Mouse (Mus musculus) adrenal gland (tissue): ENCODE data around the gene Lama5.

ENCODE experiments used
- intact Hi-C: fragments of 180-260 bp; cut with DNase I; formaldehyde crosslinking; loops from one replicate; pipeline ENCODE4 v1.15.1; 2025

The Lama5 gene

DNA sequence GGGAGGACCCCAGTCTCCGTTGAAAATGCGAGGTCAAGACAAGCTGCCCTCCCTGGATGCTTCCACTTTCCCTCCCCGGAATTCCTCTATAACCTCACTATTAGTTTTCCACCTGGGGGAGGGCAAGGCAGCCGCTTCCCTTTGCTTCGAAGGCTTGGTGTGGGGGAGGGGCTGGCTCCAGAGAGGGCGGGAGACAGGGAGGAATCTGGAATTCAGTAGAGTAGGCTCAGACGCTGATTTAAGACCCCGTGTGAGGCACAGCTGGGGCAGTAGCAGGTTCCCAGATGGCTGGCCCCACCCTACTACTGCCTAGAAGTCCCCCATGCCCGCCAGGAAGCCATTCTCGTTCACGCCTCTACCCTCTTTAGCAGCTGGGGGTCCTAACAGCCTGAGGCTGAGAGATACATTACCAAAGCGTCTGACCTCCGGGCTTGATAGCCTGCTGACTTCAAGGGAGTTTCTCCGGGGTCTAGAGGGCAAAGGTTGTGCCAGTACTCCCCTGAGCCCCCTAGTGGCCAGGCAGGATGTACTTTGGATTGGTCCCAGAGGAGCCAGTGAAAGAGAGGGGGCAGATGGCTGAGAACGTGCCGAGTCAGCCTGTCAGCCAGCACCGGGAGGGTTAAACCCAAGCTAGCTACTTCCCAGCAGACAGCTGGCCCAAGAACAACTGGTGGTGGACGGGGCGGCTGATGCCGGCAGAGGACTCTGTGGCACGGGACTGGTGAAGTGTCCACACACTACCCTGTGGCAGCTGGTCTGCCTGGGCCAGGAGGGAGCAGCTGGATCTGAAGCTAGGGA, 1.8 kb upstream of the Lama5 start:
- intact Hi-C loops = no loop called here

DNA sequence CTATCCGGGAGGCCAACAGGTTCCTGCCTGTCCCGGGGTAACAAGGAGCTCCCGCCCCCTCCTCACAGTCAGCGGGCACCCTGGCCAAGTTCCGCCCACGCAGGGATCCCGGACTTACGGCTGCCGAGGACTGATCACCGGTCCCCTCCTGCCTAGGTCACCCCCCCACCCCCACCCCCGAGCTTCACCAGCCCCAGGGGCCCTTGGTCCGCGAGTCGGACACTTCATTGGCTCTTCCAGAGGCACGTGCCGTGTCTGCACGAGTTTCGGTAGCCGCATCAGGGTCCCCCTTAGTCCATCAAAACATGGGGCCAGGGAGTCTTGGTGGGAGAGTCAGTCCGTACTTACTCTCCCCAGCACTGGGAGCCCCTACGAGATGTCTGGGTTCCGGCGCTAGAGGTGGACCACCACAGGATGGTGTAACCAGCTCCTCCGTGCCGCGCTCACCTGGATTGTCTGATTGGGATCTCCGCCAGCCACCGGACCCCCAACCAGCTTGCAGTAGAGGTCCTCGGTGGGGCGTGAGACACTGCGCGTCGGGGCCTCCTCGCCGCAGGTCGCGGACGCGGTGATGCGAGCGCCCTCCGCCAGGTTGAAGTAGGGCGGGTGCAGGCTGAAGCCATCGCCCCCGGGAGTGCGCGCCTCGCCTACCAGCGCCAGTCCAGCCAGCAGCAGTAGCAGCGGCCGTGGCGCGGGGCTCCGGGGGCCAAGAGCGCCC, 456 bp downstream of the Lama5 start:
- intact Hi-C loops = no loop called here

DNA sequence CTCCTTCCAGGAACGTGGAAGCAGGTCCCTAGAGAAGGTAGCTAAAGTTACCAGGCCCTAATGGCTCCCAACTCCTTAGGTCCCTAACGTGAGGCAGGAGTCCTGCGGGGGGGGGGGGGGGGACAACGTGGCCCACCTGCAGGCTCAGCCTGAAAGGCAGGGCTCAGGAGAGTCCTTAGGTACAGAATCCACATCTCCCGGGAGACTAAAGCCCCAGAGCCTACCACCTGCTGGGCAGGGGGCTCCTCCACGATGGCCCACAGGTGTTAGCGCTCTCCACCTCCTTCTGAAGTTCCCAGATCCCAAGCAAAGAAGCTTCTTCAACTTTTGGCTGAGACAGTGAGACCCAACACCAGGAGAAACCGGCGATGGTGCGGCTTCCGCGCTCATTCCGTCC, 1.0 kb downstream of the Lama5 start:
- intact Hi-C loops = no loop called here

DNA sequence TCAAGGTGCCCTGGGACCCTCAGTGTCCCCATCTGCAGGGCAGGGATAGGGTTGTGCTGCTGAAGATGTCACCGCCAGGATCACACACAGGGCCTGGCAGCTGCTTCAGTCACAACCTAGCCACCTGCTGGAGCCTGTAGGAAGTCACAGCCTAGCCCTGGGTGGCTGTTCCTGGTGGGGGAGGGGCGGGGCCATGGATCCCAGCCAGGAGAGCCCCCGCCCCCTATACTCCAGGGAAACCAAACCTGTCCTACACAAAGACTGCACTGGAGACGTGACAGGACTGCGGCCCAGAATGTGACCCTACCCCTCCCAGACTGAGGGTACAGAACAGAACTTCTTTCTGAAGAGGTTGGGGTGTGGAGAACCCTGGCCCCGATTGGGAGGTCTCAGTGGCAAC, 3.4 kb downstream of the Lama5 start:
- intact Hi-C loops = no loop called here

DNA sequence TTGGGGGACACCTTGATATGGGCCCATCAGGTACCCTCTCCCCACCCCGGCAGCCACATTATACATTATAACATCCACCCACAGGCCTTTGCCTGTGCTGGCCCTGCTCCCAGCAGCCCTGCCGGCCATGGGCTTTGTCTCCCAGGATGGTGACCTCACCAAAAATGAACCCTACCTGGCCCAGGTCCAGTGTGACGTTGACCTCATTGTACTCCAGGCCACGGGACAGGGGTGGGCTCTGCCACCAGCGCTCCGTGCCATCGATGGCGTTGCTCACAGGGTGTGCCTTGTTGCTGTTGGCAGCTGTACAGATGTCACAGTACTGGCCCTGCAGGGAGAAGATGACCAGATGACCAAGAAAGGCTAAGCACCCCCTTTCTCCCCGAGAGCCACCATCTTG, 4.6 kb downstream of the Lama5 start:
- intact Hi-C loops = no loop called here

DNA sequence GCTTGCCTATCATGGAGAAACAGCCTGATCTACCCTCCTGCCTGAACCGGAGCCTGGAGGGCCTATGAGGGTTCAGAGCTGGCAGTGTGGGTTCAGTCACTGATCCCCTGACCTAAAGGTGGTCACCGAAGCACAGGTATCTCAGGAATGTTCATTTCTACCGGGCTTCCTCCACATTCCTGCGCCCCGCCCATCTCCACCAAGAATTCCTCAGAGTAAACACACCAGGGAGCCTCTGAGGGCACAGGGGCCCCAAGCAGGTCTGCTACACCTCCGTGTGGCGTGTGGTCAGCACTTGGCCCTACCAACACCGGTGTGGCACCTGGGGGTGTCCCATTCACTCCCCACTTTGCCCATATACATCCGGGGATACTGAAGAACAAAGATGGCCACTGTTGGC, 5.5 kb downstream of the Lama5 start:
- intact Hi-C loops = no loop called here

DNA sequence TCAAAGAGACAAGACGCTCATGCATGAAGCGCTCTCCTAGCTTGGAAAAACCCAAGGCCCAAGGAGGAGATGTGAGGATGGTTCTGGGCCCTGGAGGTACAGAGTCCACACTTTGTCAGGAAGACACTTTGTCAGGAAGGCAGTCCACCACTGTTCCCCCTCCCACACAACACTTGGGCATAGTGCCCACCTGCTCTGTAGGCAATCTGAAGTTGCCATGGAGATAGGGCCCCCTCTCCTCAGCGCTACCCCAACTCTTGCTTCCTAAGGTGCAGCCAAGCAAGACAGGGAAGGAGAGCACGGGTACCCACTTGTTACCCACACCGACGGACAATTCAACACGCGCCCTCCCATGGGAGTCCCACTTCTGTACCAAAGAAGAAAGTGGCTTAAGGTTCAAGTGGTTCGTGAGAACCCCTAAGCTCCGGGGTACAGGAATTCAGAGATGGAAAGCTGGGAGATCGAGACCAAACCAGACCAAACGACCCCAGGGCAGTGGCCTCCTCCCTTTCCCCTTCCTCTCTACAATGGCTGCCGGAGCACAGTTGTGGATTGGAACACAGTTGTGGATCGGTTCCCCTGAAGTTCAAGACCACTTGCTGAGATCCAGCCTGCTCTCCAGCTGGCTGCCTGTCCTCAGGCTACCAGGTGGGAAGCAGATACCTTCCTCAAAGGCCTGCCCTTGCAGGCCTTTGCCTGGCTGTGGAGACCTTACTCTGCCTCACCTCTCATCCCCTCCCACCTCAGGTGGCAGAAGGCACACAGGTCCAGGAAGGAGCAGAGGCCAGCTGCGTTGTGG, 6.3 kb downstream of the Lama5 start:
- intact Hi-C loops = no loop called here

DNA sequence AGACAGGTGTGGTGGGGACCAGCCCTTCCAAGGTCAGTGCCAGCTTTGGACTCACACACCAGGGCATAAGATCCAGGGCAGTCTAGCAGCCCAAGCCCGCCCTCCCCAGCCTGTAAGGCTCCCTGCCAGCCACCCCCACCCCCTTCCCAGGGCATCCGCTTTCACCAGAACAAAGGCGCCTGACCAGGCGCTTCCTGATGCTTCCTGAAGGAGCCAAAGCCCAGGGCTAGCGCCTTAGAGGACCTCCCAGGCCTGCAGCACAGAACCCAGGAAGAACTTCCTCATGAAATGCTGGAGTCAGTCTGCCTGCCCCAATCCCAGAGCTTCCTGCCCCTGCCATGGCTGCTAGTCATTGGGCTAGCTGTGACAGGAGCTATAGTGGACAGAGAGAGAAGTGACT, 7.0 kb downstream of the Lama5 start:
- intact Hi-C loops = no loop called here

DNA sequence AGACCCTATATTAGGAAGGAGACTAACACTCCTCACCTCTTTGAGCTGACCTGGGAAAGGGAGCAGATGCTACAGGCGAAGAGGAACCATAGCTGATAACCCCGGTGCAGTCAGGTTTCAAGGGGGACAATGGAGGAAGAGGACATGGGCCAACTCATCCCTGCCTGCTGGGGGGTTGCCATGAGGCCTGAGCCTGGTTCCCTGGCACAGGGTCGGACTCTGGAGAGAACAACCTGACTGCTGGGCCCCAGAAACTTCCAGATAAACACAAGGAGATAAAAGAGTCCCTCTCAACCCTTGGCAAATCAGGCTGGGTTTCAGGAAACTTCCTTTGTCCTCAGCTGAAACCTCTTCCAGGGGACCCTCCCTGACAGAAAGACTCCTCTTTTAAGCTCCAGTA, 7.4 kb downstream of the Lama5 start:
- intact Hi-C loops = no loop called here

DNA sequence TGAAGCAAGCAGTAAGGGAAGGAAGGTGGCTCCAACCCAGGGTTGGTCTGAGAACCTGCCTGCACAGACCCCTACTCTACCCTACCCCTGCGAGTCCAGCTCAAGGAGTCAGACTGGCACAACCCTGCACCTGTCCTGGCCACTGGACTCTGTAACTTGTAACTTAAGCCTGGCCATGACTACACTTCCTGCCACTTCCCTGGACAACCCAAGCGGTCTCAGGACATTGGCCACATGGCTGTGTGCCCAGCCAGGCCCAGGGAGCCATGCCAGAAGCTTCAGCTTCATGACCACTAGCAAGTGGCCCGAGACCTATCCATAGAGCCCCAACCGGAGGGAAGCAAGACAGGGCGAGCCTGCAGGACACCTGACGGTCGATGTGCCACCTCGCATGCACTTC, 8.1 kb downstream of the Lama5 start:
- intact Hi-C loops = no loop called here

DNA sequence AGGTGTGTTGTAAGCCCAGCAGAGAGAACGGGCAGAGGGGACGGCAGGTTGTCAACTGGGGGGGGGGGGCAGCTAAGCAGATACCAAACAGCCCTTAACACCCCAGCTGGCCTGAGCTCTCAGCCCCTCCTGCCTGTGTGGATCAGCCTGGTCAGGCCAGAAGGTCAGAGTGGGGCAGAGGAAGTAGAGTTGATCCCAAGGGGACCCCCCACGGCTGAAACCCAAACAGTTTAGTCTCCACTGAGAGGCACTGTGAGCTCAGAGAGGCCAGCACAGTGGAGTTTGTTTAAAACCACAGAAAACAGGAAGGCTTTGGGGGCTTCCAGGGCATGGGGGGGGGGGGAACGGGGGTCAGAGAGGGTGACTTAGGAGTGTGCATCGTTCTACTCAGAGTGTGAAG, 8.7 kb downstream of the Lama5 start:
- intact Hi-C loops = no loop called here

DNA sequence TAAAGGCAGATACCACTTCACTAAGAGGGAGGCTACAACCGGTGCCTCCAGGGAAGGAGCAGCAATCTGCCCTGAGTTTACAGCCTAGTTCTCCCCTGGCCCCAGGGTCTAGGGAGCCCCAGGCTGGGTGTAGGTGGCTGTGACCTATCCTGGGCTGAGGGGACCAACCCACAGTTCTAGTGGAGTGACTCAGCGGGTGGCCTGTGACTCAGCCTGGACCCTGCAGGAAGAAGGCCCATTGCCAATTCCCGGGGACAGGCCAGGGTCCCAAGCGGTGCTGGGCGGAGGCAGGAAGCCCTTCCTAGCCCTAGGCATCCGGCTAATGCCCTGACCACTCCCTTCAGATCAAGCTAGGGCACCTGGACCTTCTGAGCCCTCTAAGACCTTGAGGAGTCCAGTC, 9.7 kb downstream of the Lama5 start:
- intact Hi-C loops = no loop called here

DNA sequence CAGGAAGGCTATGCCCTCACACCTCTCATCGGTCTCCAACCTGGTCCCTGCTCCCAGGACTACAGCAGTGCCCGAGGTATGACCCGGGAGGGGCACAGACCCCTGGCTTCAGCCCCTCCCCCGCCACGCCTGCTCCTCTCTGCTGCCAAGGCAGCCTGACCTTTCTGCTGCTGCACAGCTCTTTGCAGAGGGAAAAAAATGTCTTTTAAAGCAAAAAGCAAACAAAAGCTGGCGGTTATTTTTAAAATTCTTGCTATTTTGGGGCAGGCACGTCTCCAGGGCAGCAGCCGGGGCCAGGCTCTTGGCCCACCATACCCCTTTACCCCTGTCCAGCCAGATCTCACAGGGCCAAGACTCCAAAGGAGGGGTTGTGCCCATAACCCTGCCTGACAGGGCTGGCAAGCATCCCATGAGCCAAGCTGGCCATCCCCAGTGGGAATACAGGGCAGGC, 10.6 kb downstream of the Lama5 start:
- intact Hi-C loops = no loop called here

DNA sequence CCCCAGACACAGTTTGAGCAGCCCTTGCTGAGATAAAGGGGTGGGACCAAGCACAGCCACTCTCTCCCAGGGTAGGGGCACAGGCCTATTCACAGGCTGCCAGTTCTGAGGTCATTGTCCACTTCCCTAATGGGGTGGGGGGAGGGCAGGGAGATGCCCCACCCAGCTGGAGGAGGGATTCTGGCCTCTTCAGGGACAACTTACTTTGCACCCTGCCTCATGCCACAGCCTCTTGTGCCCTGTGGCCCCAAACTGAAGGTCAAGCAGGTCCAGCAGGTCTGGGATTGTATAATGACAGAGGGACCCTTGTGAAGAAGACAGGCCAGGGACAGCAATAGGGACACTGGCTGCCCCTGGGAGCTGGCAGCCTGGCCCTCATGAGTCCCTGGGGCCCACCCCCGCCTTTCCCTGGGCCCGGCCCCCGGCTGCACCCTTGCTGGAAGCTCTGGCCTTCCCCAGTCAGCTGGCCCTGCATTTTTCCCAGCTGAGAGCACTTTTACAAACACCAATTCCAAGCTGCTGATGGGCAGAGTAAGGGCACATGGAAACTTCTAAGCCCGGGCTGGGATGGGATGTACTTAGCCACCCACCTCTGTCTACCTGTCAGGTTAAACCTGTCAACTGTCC, 11.2 kb downstream of the Lama5 start:
- intact Hi-C loops = no loop called here

DNA sequence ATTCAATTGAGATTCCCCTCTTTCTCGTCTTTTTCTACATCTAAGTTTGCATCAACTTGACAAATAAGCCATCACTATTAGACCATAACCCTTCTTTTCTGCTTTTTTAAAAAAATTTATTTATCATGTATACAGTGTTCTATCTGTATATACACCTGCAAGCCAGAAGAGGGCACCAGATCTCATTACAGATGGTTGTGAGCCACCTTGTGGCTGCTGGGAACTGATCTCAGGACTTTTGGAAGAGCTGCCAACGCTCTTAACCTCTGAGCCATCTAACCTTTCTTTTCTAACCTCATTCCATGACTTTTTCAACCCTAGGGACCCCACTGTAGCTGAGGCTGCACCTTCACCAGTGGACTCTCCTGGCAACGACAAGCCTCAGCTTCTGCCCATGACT, 13.4 kb downstream of the Lama5 start:
- intact Hi-C loops = no loop called here

DNA sequence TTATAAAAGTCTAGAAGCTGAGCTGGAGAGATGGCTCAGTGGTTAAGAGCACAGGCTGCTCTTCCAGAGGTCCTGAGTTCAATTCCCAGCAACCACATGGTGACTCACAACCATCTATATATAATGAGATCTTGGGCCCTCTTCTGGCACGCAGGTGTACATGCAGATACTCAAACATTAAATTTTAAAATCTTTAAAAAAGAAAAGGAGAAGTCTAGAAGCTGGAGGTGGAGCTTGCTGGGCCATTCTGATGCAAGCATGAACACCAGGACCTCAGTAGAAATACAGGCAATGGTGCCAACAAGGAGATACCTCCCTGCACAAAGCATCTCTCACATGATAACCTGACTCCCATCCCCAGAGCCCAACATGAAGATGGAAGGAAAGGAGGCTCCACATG, 16.7 kb downstream of the Lama5 start:
- intact Hi-C loops = loop anchor here (2.0 kb wide), 1 partner anchor 42 kb away; no protein-coding TSS in a partner anchor

DNA sequence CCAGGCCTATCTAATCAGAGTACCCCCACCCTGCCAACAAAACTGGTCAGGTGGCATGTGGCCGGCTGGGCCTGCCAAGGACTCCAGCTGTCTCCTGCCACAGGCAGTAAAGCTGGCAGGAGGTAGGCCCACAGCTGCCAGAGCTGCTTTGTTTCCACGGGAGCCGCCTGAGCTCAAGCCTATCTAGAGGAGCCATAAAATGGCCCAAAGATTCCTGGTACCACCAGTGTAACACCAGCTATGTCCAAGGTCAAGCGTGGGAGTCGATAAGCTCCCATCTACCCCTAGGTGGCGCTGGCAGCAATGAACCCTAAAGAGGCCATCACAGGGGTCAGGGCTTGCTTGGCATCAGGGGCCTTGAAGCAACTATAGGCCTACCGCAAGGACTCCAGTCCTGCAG, 17.8 kb downstream of the Lama5 start:
- intact Hi-C loops = loop anchor here (2.0 kb wide), 1 partner anchor 43 kb away; no protein-coding TSS in a partner anchor

DNA sequence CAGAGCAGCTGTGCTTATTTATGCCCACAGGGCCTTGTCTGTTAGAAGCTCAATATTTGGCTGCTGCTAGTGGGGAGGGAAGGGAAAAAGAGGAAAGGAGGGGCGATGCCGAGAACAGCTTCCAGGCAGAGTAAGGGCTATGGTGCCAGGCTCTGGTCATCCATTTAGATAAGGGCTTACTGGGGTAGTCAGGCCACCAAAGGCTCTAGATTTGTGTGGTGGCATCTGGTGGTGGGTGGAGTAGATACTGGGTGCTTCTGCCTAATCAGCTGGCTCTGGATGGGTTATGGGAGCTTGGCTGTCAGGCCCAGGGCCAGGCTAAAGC, 19.7 kb downstream of the Lama5 start:
- intact Hi-C loops = no loop called here

DNA sequence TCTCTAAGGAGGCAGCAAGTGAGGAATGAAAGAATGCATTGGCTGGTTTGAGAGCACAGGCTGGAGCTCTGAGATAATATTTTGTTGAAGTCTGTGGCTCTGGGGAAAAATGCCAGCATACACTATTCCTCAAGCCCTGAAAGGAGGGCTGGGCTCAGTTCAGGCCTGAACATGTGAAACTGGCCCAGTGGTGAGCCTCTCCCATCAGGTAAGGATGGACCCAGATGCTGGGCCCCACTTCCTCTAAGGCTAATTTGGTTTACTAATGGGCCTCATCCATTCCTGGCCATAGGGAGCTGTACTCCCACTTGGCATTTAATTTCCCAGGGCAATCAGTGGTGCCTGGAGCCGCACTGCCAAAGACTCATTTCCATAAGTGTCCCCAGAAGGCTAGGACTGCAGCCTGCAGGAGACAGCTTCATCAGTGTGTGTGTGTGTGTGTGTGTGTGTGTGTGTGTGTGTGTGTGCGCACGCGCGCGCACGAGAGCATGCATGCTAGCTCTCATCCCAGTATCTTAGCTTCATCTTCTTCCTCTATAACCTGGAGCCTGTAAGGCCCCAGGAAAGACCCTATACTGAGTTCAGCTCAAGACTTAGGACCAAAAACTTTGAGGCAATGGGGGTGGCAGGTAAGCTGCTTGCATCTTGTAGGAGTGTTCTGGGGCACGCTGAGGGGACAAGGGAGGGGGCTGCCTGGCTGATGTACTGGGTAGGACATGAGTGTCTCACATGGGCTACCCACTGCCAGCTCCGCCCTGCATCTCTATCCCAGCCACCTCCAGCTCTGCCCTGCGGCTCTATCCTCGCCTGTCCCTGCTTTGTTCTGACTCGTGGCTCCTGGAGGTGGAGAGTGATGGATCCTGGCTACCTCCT, 20.3 kb downstream of the Lama5 start:
- intact Hi-C loops = no loop called here

DNA sequence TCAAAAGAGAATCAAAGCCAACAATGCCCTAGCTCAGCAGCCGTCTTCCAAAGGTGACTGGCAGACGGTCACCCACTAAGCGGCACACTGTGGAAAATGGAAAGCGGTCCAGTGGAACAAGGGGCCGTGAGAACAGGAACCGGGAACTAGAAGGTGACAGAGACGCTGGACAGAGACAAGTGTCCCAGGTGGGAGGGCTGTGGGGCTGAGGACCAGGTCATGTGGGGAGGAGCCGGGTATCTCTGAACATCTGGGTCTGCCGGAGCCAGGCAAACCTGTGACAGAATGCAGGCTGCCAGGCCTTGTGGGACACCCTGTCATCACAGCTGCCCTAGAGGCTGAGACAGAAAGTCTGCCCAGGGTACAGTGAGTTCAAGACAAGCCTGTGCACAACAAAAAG, 21.2 kb downstream of the Lama5 start:
- intact Hi-C loops = no loop called here

DNA sequence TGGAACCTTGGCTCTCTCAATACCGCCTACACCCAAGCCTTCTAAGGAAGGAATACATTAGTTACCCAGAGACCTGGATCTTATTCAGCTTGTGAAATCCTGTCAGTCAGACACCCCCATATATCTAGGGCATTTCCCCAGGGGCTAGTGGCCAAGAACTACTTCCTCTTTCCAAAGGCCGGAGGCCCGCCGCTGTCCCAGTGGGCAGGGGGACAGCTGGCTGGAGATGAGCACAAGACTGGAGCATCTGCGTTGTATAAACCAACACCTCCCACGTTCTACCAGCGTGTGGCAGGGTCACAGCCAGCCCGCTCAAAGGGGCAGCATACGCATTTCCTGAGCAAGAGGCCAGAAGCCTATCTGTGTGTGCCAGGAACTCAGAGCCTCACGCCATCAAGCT, 22.9 kb downstream of the Lama5 start:
- intact Hi-C loops = no loop called here
